Mouse (Mus musculus) CH12.LX (cell line): ENCODE measurements around the gene Exd1. TPM values are rescaled to one million over a fixed set of nuclear protein-coding genes. Genes with fewer than 3 reads are reported as not detected.

ENCODE experiments used
- DNase-seq: peaks from one replicate; pipeline ENCODE4 v3.0.0-alpha.2; 2013; ENCODE audit errors: extremely low read depth
- H3K27ac ChIP-seq: 2 replicates; pipeline ENCODE4 v1.5.1; 2012; ENCODE audit warnings: low read depth, mild to moderate bottlenecking, control low read depth, moderate library complexity; ENCODE audit not compliant: insufficient read depth
- H3K27me3 ChIP-seq: replicated peaks from 2 replicates; pipeline ENCODE3; 2012; ENCODE audit warnings: inconsistent platforms
- H3K36me3 ChIP-seq, 2 experiments: replicated peaks in 1 of 2; 2 replicates each; pipeline versions ENCODE3 to v1.6.1; 2012; ENCODE audit warnings: inconsistent platforms in 1 of 2, low read length in 1 of 2, mild to moderate bottlenecking in 1 of 2, mixed read lengths in 1 of 2, moderate library complexity in 1 of 2; ENCODE audit not compliant: control insufficient read depth in 1 of 2, insufficient read depth in 1 of 2
- H3K4me1 ChIP-seq, 2 experiments: 2 replicates each; pipeline ENCODE4 v1.6.1; 2012; ENCODE audit warnings: inconsistent platforms in 1 of 2, moderate library complexity in 1 of 2; ENCODE audit not compliant: insufficient read depth in 2 of 2, control insufficient read depth in 1 of 2
- H3K4me2 ChIP-seq: 2 replicates; pipeline ENCODE4 v1.6.1; 2012; ENCODE audit warnings: low read depth, mild to moderate bottlenecking, control low read depth; ENCODE audit not compliant: poor library complexity, insufficient read depth, severe bottlenecking
- H3K4me3 ChIP-seq, 3 experiments: fragments of 150-350 bp in 1 of 3; sonication (generic) in 1 of 3; replicated peaks in 1 of 3; 2 replicates each; pipeline versions ENCODE3 to v1.5.1; 2011 to 2012; ENCODE audit warnings: low read depth in 2 of 3, low read length in 2 of 3, mild to moderate bottlenecking in 2 of 3, moderate library complexity in 2 of 3, control low read depth in 1 of 3, improper control_type of control experiment in 1 of 3, inconsistent platforms in 1 of 3, mixed read lengths in 1 of 3; ENCODE audit not compliant: poor library complexity in 1 of 3
- H3K79me2 ChIP-seq: replicated peaks from 2 replicates; pipeline ENCODE4 v1.6.1; 2012; ENCODE audit warnings: mild to moderate bottlenecking, moderate library complexity; ENCODE audit not compliant: control insufficient read depth, poor library complexity, insufficient read depth, severe bottlenecking; ENCODE audit errors: extremely low read depth
- H3K9ac ChIP-seq: 2 replicates; pipeline ENCODE4 v1.6.1; 2012; ENCODE audit warnings: low read depth, mild to moderate bottlenecking, control low read depth, moderate library complexity; ENCODE audit not compliant: insufficient read depth
- H3K9me3 ChIP-seq: replicated peaks from 2 replicates; pipeline ENCODE3; 2012; ENCODE audit warnings: low read length, inconsistent platforms, mixed read lengths
- BHLHE40 ChIP-seq: IDR thresholded peaks from 2 replicates; pipeline ENCODE4 v1.6.1; 2011; ENCODE audit warnings: mild to moderate bottlenecking, low read depth, low read length, improper control_type of control experiment
- CHD1 ChIP-seq: IDR thresholded peaks from 2 replicates; pipeline ENCODE4 v1.6.1; 2012; ENCODE audit warnings: low read depth, low read length, improper control_type of control experiment, inconsistent platforms
- CHD2 ChIP-seq: IDR thresholded peaks from 2 replicates; pipeline ENCODE4 v1.6.1; 2011; ENCODE audit warnings: low read length, improper control_type of control experiment
- CTCF ChIP-seq, 2 experiments: IDR thresholded peaks in 1 of 2; conservative IDR thresholded peaks in 1 of 2; 2 replicates each; pipeline ENCODE4 v1.5.1; 2011 to 2012; ENCODE audit warnings: low read depth in 2 of 2, low read length in 2 of 2, improper control_type of control experiment in 1 of 2, inconsistent platforms in 1 of 2, mild to moderate bottlenecking in 1 of 2, moderate library complexity in 1 of 2
- E2F4 ChIP-seq: IDR thresholded peaks from 2 replicates; pipeline ENCODE4 v1.6.1; 2011; ENCODE audit warnings: low read depth, low read length, improper control_type of control experiment; ENCODE audit not compliant: insufficient replicate concordance
- ELF1 ChIP-seq: IDR thresholded peaks from 2 replicates; pipeline ENCODE4 v1.6.1; 2014; ENCODE audit warnings: low read depth, mild to moderate bottlenecking, inconsistent platforms, low read length, improper control_type of control experiment
- EP300 ChIP-seq: IDR thresholded peaks from 2 replicates; pipeline ENCODE4 v1.6.1; 2011; ENCODE audit warnings: low read length, improper control_type of control experiment
- ETS1 ChIP-seq: conservative IDR thresholded peaks from 2 replicates; pipeline ENCODE4 v1.6.1; 2012; ENCODE audit warnings: low read depth, mild to moderate bottlenecking, inconsistent platforms, low read length, improper control_type of control experiment, moderate library complexity
- GABPA ChIP-seq: IDR thresholded peaks from 2 replicates; pipeline ENCODE4 v1.6.1; 2012; ENCODE audit warnings: low read depth, low read length, improper control_type of control experiment, inconsistent platforms; ENCODE audit not compliant: insufficient replicate concordance
- HCFC1 ChIP-seq: IDR thresholded peaks from 2 replicates; pipeline ENCODE4 v1.6.1; 2012; ENCODE audit warnings: low read depth, mild to moderate bottlenecking, inconsistent platforms, low read length, improper control_type of control experiment
- IRF4 ChIP-seq: IDR thresholded peaks from 2 replicates; pipeline ENCODE4 v1.6.1; 2014; ENCODE audit warnings: low read depth, mild to moderate bottlenecking, inconsistent platforms, low read length, improper control_type of control experiment
- JUN ChIP-seq: IDR thresholded peaks from 2 replicates; pipeline ENCODE4 v1.6.1; 2011; ENCODE audit warnings: low read depth, mild to moderate bottlenecking, low read length, improper control_type of control experiment, moderate library complexity; ENCODE audit not compliant: insufficient read depth
- JUND ChIP-seq: conservative IDR thresholded peaks from 2 replicates; pipeline ENCODE4 v1.6.1; 2011; ENCODE audit warnings: low read depth, low read length, improper control_type of control experiment
- KAT2A ChIP-seq: IDR thresholded peaks from 2 replicates; pipeline ENCODE4 v1.6.1; 2012; ENCODE audit warnings: low read length, improper control_type of control experiment, inconsistent platforms; ENCODE audit not compliant: insufficient replicate concordance
- MAFK ChIP-seq: IDR thresholded peaks from 2 replicates; pipeline ENCODE4 v1.6.1; 2011; ENCODE audit warnings: low read length, improper control_type of control experiment; ENCODE audit not compliant: insufficient replicate concordance
- MAX ChIP-seq: IDR thresholded peaks from 2 replicates; pipeline ENCODE4 v1.6.1; 2011; ENCODE audit warnings: low read length, improper control_type of control experiment
- MAZ ChIP-seq: IDR thresholded peaks from 2 replicates; pipeline ENCODE4 v1.6.1; 2012; ENCODE audit warnings: low read depth, mild to moderate bottlenecking, inconsistent platforms, low read length, improper control_type of control experiment, moderate library complexity
- MEF2A ChIP-seq: IDR thresholded peaks from 2 replicates; pipeline ENCODE4 v1.6.1; 2014; ENCODE audit warnings: low read depth, mild to moderate bottlenecking, inconsistent platforms, low read length, improper control_type of control experiment, borderline replicate concordance
- MXI1 ChIP-seq: IDR thresholded peaks from 2 replicates; pipeline ENCODE4 v1.6.1; 2011; ENCODE audit warnings: mild to moderate bottlenecking, low read depth, low read length, improper control_type of control experiment
- MYC ChIP-seq: IDR thresholded peaks from 2 replicates; pipeline ENCODE4 v1.6.1; 2011; ENCODE audit warnings: low read depth, mild to moderate bottlenecking, improper control_type of control experiment, low read length
- NELFE ChIP-seq: IDR thresholded peaks from 2 replicates; pipeline ENCODE4 v1.6.1; 2011; ENCODE audit warnings: low read depth, low read length, improper control_type of control experiment
- NRF1 ChIP-seq: IDR thresholded peaks from 2 replicates; pipeline ENCODE4 v1.6.1; 2014; ENCODE audit warnings: low read depth, mild to moderate bottlenecking, inconsistent platforms, low read length, improper control_type of control experiment, moderate library complexity
- PAX5 ChIP-seq: IDR thresholded peaks from 2 replicates; pipeline ENCODE4 v1.6.1; 2012; ENCODE audit warnings: low read length, inconsistent platforms, mixed read lengths
- POLR2A ChIP-seq: IDR thresholded peaks from 2 replicates; pipeline ENCODE4 v1.6.1; 2011; ENCODE audit warnings: low read depth, mild to moderate bottlenecking, improper control_type of control experiment, low read length
- POLR2AphosphoS2 ChIP-seq: IDR thresholded peaks from 2 replicates; pipeline ENCODE4 v1.6.1; 2011; ENCODE audit warnings: low read depth, low read length, improper control_type of control experiment
- RAD21 ChIP-seq: IDR thresholded peaks from 2 replicates; pipeline ENCODE4 v1.6.1; 2011; ENCODE audit warnings: low read depth, mild to moderate bottlenecking, low read length, improper control_type of control experiment, moderate library complexity
- RCOR1 ChIP-seq: conservative IDR thresholded peaks from 2 replicates; pipeline ENCODE4 v1.6.1; 2012; ENCODE audit warnings: low read depth, mild to moderate bottlenecking, inconsistent platforms, low read length, improper control_type of control experiment
- SIN3A ChIP-seq: IDR thresholded peaks from 2 replicates; pipeline ENCODE4 v1.6.1; 2012; ENCODE audit warnings: low read length, improper control_type of control experiment, inconsistent platforms
- SMC3 ChIP-seq: IDR thresholded peaks from 2 replicates; pipeline ENCODE4 v1.6.1; 2011; ENCODE audit warnings: low read depth, low read length, improper control_type of control experiment
- TBP ChIP-seq: conservative IDR thresholded peaks from 2 replicates; pipeline ENCODE4 v1.6.1; 2011; ENCODE audit warnings: low read depth, low read length, improper control_type of control experiment
- TCF12 ChIP-seq: IDR thresholded peaks from 2 replicates; pipeline ENCODE4 v1.6.1; 2014; ENCODE audit warnings: low read depth, mild to moderate bottlenecking, inconsistent platforms, low read length, improper control_type of control experiment
- UBTF ChIP-seq: IDR thresholded peaks from 2 replicates; pipeline ENCODE4 v1.6.1; 2012; ENCODE audit warnings: low read depth, mild to moderate bottlenecking, inconsistent platforms, low read length, improper control_type of control experiment, moderate library complexity
- USF1 ChIP-seq: IDR thresholded peaks from 2 replicates; pipeline ENCODE4 v1.6.1; 2014; ENCODE audit warnings: low read depth, mild to moderate bottlenecking, inconsistent platforms, low read length, improper control_type of control experiment
- USF2 ChIP-seq: conservative IDR thresholded peaks from 2 replicates; pipeline ENCODE4 v1.6.1; 2011; ENCODE audit warnings: low read depth, low read length, improper control_type of control experiment
- ZC3H11A ChIP-seq: IDR thresholded peaks from 2 replicates; pipeline ENCODE4 v1.6.1; 2012; ENCODE audit warnings: low read depth, mild to moderate bottlenecking, inconsistent platforms, low read length, improper control_type of control experiment
- ZKSCAN1 ChIP-seq: IDR thresholded peaks from 2 replicates; pipeline ENCODE4 v1.6.1; 2012; ENCODE audit warnings: low read depth, inconsistent platforms, low read length, improper control_type of control experiment, borderline replicate concordance
- ZMIZ1 ChIP-seq: IDR thresholded peaks from 2 replicates; pipeline ENCODE4 v1.6.1; 2012; ENCODE audit warnings: low read depth, mild to moderate bottlenecking, inconsistent platforms, low read length, improper control_type of control experiment
- ZNF384 ChIP-seq: IDR thresholded peaks from 2 replicates; pipeline ENCODE4 v1.6.1; 2012; ENCODE audit warnings: low read depth, low read length, improper control_type of control experiment, inconsistent platforms
- dilution Hi-C: fragments of 300-500 bp; cut with MboI; formaldehyde crosslinking; loops from 2 replicates; pipeline ENCODE4 v1.14.3; 2020; ENCODE audit warnings: low sequenced_read_pairs; ENCODE audit not compliant: extremely low pct_unique_long_range_greater_than_20kb, extremely low pct_ligation_motif_present
- in situ Hi-C: fragments of 300-500 bp; cut with MboI; formaldehyde crosslinking; loops from 3 replicates; pipeline ENCODE4 v1.14.3; 2019; ENCODE audit warnings: low sequenced_read_pairs, low pct_ligation_motif_present, low pct_unique_long_range_greater_than_20kb, mixed read lengths
- polyA plus RNA-seq: library from polyadenylated mRNA; unstranded; fragments of >175 nt; gene quantifications from 2 replicates; pipeline ENCODE4 v1.2.1, GENCODE M21; 2012; ENCODE audit warnings: low read depth; ENCODE audit not compliant: insufficient read length
- total RNA-seq, 2 experiments: library from RNA; depleted of rRNA; stranded (reverse); fragments of 300-350 nt in 1 of 2; fragments of >200 nt in 1 of 2; gene quantifications; 2 replicates each; pipeline ENCODE4 v1.2.3; 2012 to 2014

Exd1 gene
- total and polyA plus RNA-seq, 3 experiments: 0.17 to 0.39 (median 0.25) TPM

- TF ChIP-seq RAD21 (no peak), NELFE (peak; percentile 87), ZNF384 (no peak), MXI1 (no peak), TCF12 (peak; percentile 48), POLR2AphosphoS2 (no peak), EP300 (no peak; the same call in 1 of the 2 replicates), ETS1 (no peak), E2F4 (no peak), MYC (peak; percentile 53; the same call in 1 of the 2 replicates), ZC3H11A (no peak), HCFC1 (peak; percentile 85), USF2 (no peak), UBTF (peak; percentile 74; the same call in 1 of the 2 replicates), KAT2A (no peak), NRF1 (peak; percentile 61), POLR2A (peak; percentile 84), ELF1 (peak; percentile 89), PAX5 (no peak), IRF4 (peak; percentile 19; the same call in 1 of the 2 replicates), MAZ (no peak), CHD1 (no peak), ZKSCAN1 (no peak), CTCF (conservative IDR thresholded peaks at IDR 0.05 in 1 of 2, IDR thresholded peaks at IDR 0.05 in 1 of 2; ENCODE audit: low read depth in 2 of 2, low read length in 2 of 2) (no peak), MAFK (peak; percentile 45; the same call in 1 of the 2 replicates), USF1 (no peak), ZMIZ1 (peak; percentile 49), TBP (peak; percentile 69; the same call in 1 of the 2 replicates), SMC3 (no peak), MAX (no peak; the same call in 1 of the 2 replicates), RCOR1 (0 out of 2 replicates have a peak, but pooled peaks have one; percentile 38), SIN3A (peak; percentile 95), BHLHE40 (peak; percentile 50), JUN (no peak), CHD2 (peak; percentile 99), MEF2A (no peak; the same call in 1 of the 2 replicates), GABPA (no peak), JUND (no peak)
- peak within 1 kb of the TSS; percentile 94 for H3K4me2 ChIP-seq
- H3K27me3 ChIP-seq: no peaks in the 10 kb centered on the region
- dilution Hi-C loops: no loop called here
- in situ Hi-C loops: no loop called here
- peak within 1 kb of the TSS; percentile 97 for H3K27ac ChIP-seq
- no peaks in the 10 kb centered on the region for H3K9me3 ChIP-seq
- H3K79me2 ChIP-seq: peaks cover 40% of the 10 kb centered on the region
- peak within 1 kb of the TSS; percentile 86 to 93 (median 86) for H3K4me3 ChIP-seq
- peaks cover 0 to 17% of the 10 kb centered on the region in 2 experiments for H3K36me3 ChIP-seq
- DNase-seq: peak; percentile 100
- H3K4me1 ChIP-seq: peaks cover 5 to 21% of the 10 kb centered on the region in 2 experiments; a peak in 3 of 4 replicates
- H3K9ac ChIP-seq: peak within 1 kb of the TSS; percentile 99
These were observed 69.6 kb downstream of the Exd1 start, which contains the start of gene Ino80 for GRCm38 (mm10) chr2:119477571-119478396. Gene Ino80, minus strand, starts transcription at chr2:119477687.
